ENCODE assay signal across 8 mouse cellular contexts in genomic region chr1:135248434-135248850, GRCm38 (mm10). TPM values are rescaled to one million over a fixed set of nuclear protein-coding genes. Genes with fewer than 3 reads are reported as not detected.
A peak's percentile ranks its signal among the peaks of the same experiment; 100 is the strongest.
DNase-seq lines count a peak whose midpoint lies in the region; ATAC-seq and TF ChIP-seq lines count a peak whose summit lies in the region.

No protein-coding gene starts in this region.

- TF ChIP-seq CTCF in olfactory bulb, adult 2 months (IDR thresholded peaks at IDR 0.05; ENCODE audit: insufficient read depth, low read depth, low read length) = no peak

- intact Hi-C loops in heart, postnatal 36 days (cut with DNase I) = no loop called here

- peak overlapping the region; percentile 40; the same call in 1 of the 2 replicates for H3K9ac ChIP-seq in ES-E14 (ENCODE audit: insufficient read depth, low read depth, low read length, poor library complexity, severe bottlenecking)
- no peak overlapping the region for H3K9ac ChIP-seq in liver, embryonic 12.5 days

- TF ChIP-seq POLR2A in olfactory bulb, adult 2 months (IDR thresholded peaks at IDR 0.05; ENCODE audit: insufficient read depth, low read depth, low read length) = no peak

- no peaks in the 10 kb centered on the region for H3K36me3 ChIP-seq in ES-E14 (ENCODE audit: control insufficient read depth, insufficient read depth, low read length, poor library complexity, severe bottlenecking)
- H3K36me3 ChIP-seq in liver, embryonic 12.5 days = no peaks in the 10 kb centered on the region

- WGBS in large intestine, adult 2 months = 5% methylated on average over 15 of the region's 15 CpGs
- WGBS in liver, embryonic 12.5 days (ENCODE audit: insufficient replicate concordance) = 24% methylated on average over 15 of the region's 15 CpGs
- WGBS in olfactory bulb, adult 2 months = 7% methylated on average over 15 of the region's 15 CpGs

- peaks cover 14% of the 10 kb centered on the region for H3K27me3 ChIP-seq in liver, embryonic 12.5 days (replicated peaks)

- peak overlapping the region; percentile 42 to 49 for H3K4me3 ChIP-seq in ES-E14 (ENCODE audit: insufficient read depth in 1 of 2, low read depth in 1 of 2, low read length in 2 of 2, poor library complexity in 1 of 2, severe bottlenecking in 1 of 2)
- H3K4me3 ChIP-seq in liver, embryonic 12.5 days = no peak overlapping the region
- H3K4me3 ChIP-seq in olfactory bulb, adult 2 months (ENCODE audit: insufficient read depth, low read depth, low read length) = peak overlapping the region; percentile 39

- in situ Hi-C loops in ES-E14 (cut with MboI; ENCODE audit: low sequenced_read_pairs in 2 of 2, unreplicated experiment in 2 of 2) = no loop called here

- no peak overlapping the region for H3K27ac ChIP-seq in ES-E14 (ENCODE audit: insufficient read depth, low read depth, low read length, poor library complexity, severe bottlenecking)
- no peak overlapping the region for H3K27ac ChIP-seq in liver, embryonic 12.5 days
- H3K27ac ChIP-seq in olfactory bulb, adult 2 months (ENCODE audit: insufficient read depth, low read depth, low read length) = no peak overlapping the region

- DNase-seq in ES-E14 (ENCODE audit: low read depth, low spot score) (peak; percentile 69), MN1 (ENCODE audit: low spot score) (no peak)
- DNase-seq in cerebellum, adult 9-10 months = peak; percentile 69
- peak; percentile 14 to 40 for DNase-seq in frontal cortex, postnatal 25 days (ENCODE audit: low spot score in 2 of 2)
- DNase-seq in large intestine, adult 2 months (ENCODE audit: low read depth, low spot score) = peak; percentile 93
- DNase-seq in heart, postnatal 36 days = no peak

- H3K4me1 ChIP-seq in ES-E14 (ENCODE audit: control insufficient read depth in 2 of 2, insufficient read depth in 2 of 2, low read length in 2 of 2, poor library complexity in 1 of 2) = peaks cover 4 to 22% of the 10 kb centered on the region in 2 experiments
- peaks cover 61% of the 10 kb centered on the region for H3K4me1 ChIP-seq in liver, embryonic 12.5 days
- peaks cover 4% of the 10 kb centered on the region; the same call in 1 of the 2 replicates for H3K4me1 ChIP-seq in olfactory bulb, adult 2 months (ENCODE audit: control insufficient read depth, insufficient read depth, low read length)

- ATAC-seq in liver, embryonic 12.5 days = no peak

- no peaks in the 10 kb centered on the region for H3K9me3 ChIP-seq in ES-E14 (ENCODE audit: control insufficient read depth, insufficient read depth, low read depth, low read length)
- no peaks in the 10 kb centered on the region for H3K9me3 ChIP-seq in liver, embryonic 12.5 days (replicated peaks)

- peak overlapping the region; percentile 32 for H3K4me2 ChIP-seq in liver, embryonic 12.5 days

TF ChIP-seq in ES-E14, 5 proteins besides CTCF, POLR2A, EP300 and RAD21:
- TF ChIP-seq ZC3H11A (IDR thresholded peaks at IDR 0.05; ENCODE audit: borderline replicate concordance, low read depth, low read length) (no peak), HCFC1 (IDR thresholded peaks at IDR 0.05; ENCODE audit: borderline replicate concordance, insufficient read depth, low read length) (peak; percentile 84)

RNA-seq across cellular contexts. Expression of gene Elf3, which starts 9.9 kb away (rescaled TPM):
- total RNA-seq in ES-E14 (2012; rRNA removed) = 9.4 and 13.4 TPM in 2 replicates
- polyA plus RNA-seq in large intestine, adult 2 months (2012; rRNA removed) = 304 and 322 TPM in 2 replicates
- 1.1 and 1.8 TPM in 2 replicates for polyA plus RNA-seq in liver, embryonic 12.5 days (2016; fragmentation: Nextera tagmentation; extraction: Ambion mirVana)
- polyA plus RNA-seq in olfactory bulb, adult 2 months (2012; ENCODE audit: insufficient read depth, insufficient read length, low replicate concordance, missing spikeins) = not detected in 2 replicates
- not detected for total RNA-seq in heart, postnatal 36 days (2021)

RNA-seq across cellular contexts. Expression of gene Rnpep, which starts 35.4 kb away (rescaled TPM):
- 19.1 and 21.8 TPM in 2 replicates for total RNA-seq in ES-E14 (2012; rRNA removed)
- polyA plus RNA-seq in large intestine, adult 2 months (2012; rRNA removed) = 93.4 and 112 TPM in 2 replicates
- 36.6 and 38.6 TPM in 2 replicates for polyA plus RNA-seq in liver, embryonic 12.5 days (2016; fragmentation: Nextera tagmentation; extraction: Ambion mirVana)
- polyA plus RNA-seq in olfactory bulb, adult 2 months (2012; ENCODE audit: insufficient read depth, insufficient read length, low replicate concordance, missing spikeins) = not detected in 2 replicates
- 10 to 100 TPM; 20.5 to 26.7 TPM for total RNA-seq in heart, postnatal 36 days (2021)

Comparison
In these comparisons a context has a peak if more than half of its experiments do, and no peak if none do; other contexts are left out.
1. DNase-seq: peak in ES-E14 (single experiment), cerebellum, adult 9-10 months (single experiment), frontal cortex, postnatal 25 days (2 of 2) and large intestine, adult 2 months (single experiment); none in MN1 (single experiment) and heart, postnatal 36 days (0 of 2).
2. RNA of gene Elf3, which starts 9.9 kb away (polyA plus RNA-seq): 304 to 322 TPM in large intestine, adult 2 months; 1.1 to 1.8 TPM in liver, embryonic 12.5 days and not detected in olfactory bulb, adult 2 months; every median in the first group is over 100 times any median in the second.